Mouse (Mus musculus): ENCODE results near the gene Fndc7. TPM values are rescaled to one million over a fixed set of nuclear protein-coding genes. Genes with fewer than 3 reads are reported as not detected.
"Not testable (repeated sequence)": the region's sequence is repeated elsewhere in the genome, so short reads cannot be mapped to it uniquely, and the experiment has no call there.

Fndc7 gene
- total RNA-seq, 2 experiments from 2014 or later, result 0.11 TPM; not detected in 1

- DNase-seq (ENCODE audit: low spot score in 2 of 2); intact Hi-C loops (cut with DNase I): not testable (repeated sequence)
Observed at GRCm38 (mm10) chr3:108833717-108834116, 56.1 kb downstream of the Fndc7 start.

DNA sequence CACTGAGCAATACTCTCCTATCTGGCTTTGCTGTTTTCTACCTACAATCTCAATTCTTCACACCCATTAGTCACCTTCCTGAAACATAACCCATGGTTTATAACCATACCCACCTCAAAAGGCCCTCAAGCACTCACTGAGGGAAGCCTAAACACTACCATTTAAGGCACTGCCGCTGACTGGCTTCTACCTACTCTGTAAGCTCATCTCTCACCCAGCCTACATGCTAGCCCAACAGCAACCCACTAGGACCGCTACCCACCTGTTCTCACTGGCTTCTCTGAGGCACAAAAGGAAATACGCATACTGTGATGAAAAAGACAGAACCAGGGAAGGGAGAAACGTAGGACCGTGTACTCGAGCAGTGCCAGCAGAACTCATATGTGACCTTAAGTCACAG, 58.1 kb downstream of the Fndc7 start:
- no peak for DNase-seq (ENCODE audit: low spot score in 2 of 2)
- intact Hi-C loops (cut with DNase I), result no loop called here

DNA sequence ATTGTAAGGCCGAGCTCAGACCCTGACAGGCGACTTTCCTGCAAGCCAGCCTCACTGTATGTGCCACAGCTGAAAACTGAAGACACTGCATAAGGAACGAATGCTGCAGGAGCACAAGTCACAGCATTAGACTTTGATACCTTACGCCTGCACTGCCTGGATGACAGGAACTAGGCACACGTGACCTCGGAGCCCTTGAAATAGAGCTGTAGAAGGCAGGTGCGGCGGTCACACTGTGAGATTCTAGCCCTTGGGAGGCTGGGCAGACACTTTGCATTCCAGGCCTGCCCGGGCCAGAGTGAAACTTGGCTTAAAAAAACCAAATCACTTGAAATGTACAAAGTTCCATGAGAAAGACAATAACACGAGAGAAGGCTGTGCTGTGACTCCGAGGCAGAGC, 59.3 kb downstream of the Fndc7 start:
- no peak for DNase-seq (ENCODE audit: low spot score in 2 of 2)
- intact Hi-C loops (cut with DNase I), result no loop called here

DNA sequence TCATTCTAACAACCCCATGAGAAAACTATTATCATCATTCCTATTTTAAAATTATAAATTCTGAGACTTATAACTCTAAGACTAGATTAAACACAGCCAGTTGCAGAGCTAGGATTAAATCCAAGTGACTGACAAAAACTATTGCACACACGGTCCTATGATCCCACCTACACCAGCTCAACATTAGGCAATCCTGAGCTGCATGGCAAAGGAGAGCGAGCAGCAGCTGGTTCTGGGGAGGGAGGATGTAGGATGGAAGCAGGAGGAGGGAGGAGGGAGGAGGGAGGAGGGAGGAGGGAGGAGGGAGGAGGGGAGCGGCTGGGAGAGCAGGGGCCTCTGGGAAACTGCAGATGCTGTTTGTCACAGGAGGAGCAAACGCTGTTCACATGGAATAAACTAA, 74.2 kb downstream of the Fndc7 start:
- no peak for DNase-seq (ENCODE audit: low spot score in 2 of 2)
- intact Hi-C loops (cut with DNase I), result no loop called here

GRCm38 (mm10) chr3:108810747-108811263, 79.0 kb downstream of the Fndc7 start:
- intact Hi-C loops (cut with DNase I), result no loop called here
- DNase-seq (ENCODE audit: low spot score in 2 of 2), result no peak

GRCm38 (mm10) chr3:108805622-108806021, 84.2 kb downstream of the Fndc7 start:
- DNase-seq (ENCODE audit: low spot score in 2 of 2), result peak in 1 of 2 experiments; percentile 39
- intact Hi-C loops (cut with DNase I), result no loop called here

Other genes with a start within 250 kb of the Fndc7 start
- gene Clcc1, start 236.1 kb downstream of the Fndc7 start, total RNA-seq (2021), result 10 to 100 TPM; 23.4 to 23.5 TPM
- 10 to 100 TPM; 18.0 TPM for gene Gpsm2, start 167.7 kb downstream of the Fndc7 start, total RNA-seq (2021)
- under 1 TPM in 1 of 2 experiments, not detected in 1; 0.09 TPM for gene Aknad1, start 150.3 kb downstream of the Fndc7 start, total RNA-seq (2021)
- 10 to 100 TPM; 16.7 to 17.5 TPM for gene Stxbp3, start 49.5 kb downstream of the Fndc7 start, total RNA-seq (2021)
- 10 to 100 TPM; 42.2 to 42.8 TPM for gene Prpf38b, start 21.7 kb upstream of the Fndc7 start, total RNA-seq (2021)
- 1 to 10 TPM; 2.5 to 3.8 TPM for gene Henmt1, start 49.9 kb upstream of the Fndc7 start, total RNA-seq (2021)
- gene Gm9857, start 50.4 kb upstream of the Fndc7 start, total RNA-seq (2021), result not detected
- gene Fam102b, start 137.6 kb upstream of the Fndc7 start, total RNA-seq (2021), result 10 to 100 TPM; 46.2 to 48.6 TPM
- not detected for gene Slc25a54, start 190.5 kb upstream of the Fndc7 start, total RNA-seq (2021)
- 1 to 10 TPM; 2.9 to 3.3 TPM for gene Slc25a24, start 233.1 kb upstream of the Fndc7 start, total RNA-seq (2021)

Data from left cerebral cortex, postnatal 14 days (tissue).